16 mouse cellular contexts compared by ENCODE assay signal in the genomic region with DNA sequence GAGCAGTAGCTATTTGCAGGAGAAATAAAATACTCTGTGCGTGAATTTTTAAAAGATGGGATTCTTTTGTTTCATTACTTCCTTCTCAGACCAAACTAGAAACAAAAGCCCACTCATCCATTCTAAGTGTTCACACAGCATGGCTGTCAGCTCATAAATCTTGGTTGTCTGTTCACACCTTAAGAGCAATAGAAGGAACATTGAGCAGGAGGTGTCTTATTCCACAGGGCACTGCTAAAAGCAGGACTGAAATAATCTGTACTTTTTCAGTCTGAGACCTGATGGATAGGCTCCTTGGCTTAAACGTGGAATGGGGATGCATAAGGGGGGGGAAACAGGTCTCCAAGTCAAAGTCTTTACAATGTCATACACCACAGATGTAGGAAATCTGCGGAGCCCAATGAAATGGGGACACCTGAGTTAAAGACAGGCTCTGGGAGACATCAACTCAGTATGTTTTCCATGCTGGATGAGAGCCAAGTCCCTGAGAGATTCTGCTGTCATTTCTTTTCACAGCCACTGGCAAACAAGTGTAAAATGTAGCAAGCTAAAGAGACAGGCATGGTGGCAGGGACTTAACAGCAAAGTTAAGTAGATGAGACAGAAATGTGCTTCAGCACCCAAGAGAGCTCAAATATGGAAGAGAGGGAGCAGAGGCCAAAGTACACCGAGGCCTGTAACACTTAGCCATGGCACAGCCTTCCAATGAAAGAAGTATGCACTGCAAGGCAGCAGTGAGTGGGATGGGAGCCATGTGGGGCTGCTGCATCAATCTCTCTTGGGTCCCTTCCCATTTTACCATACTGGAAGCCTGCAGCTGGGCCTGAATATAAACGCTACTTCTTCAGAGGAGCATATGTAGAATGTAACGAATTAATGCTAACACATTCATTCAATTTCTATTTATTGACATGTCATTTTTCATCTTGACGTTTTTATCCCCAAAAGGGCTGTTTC.
A peak's percentile ranks its signal among the peaks of the same experiment; 100 is the strongest.
DNase-seq lines count a peak whose midpoint lies in the region; ATAC-seq and TF ChIP-seq lines count a peak whose summit lies in the region.
"Had no signal": no experiment of that assay in that cellular context is flagged by ENCODE, and none has a peak within 500 bp of the region (broad histone marks: within the 10 kb centered on the region; RNA-seq: fewer than 3 reads in every experiment).

No protein-coding gene starts in this region.

- H3K4me3 ChIP-seq in intestine, embryonic 14.5 days (ENCODE audit: low read depth, low read length): no peak overlapping the region
- no peak overlapping the region for H3K4me3 ChIP-seq in intestine, postnatal 0 days (ENCODE audit: low read depth, low read length)
- no peak overlapping the region for H3K4me3 ChIP-seq in neural tube, embryonic 14.5 days (ENCODE audit: low read depth, low read length)
- H3K4me3 ChIP-seq in neural tube, embryonic 15.5 days (replicated peaks): no peak overlapping the region
- H3K4me3 ChIP-seq: erythroblast, embryonic 14.5 days; hindbrain, embryonic 15.5 days; midbrain, embryonic 15.5 days; neural tube, embryonic 12.5 days had no signal

- 51% methylated on average over 7 of the region's 7 CpGs for WGBS in intestine, embryonic 14.5 days
- WGBS in intestine, postnatal 0 days: 64% methylated on average over 7 of the region's 7 CpGs
- 53% methylated on average over 7 of the region's 7 CpGs for WGBS in neural tube, embryonic 14.5 days
- 57% methylated on average over 7 of the region's 7 CpGs for WGBS in neural tube, embryonic 15.5 days

- no peak for TF ChIP-seq CTCF in intestine, postnatal 0 days (IDR thresholded peaks at IDR 0.05; ENCODE audit: low read depth)

- H3K27me3 ChIP-seq in intestine, embryonic 14.5 days (replicated peaks; ENCODE audit: control insufficient read depth, insufficient read depth, low read length): no peaks in the 10 kb centered on the region
- no peaks in the 10 kb centered on the region for H3K27me3 ChIP-seq in intestine, postnatal 0 days (replicated peaks; ENCODE audit: control insufficient read depth, insufficient read depth, low read length)
- H3K27me3 ChIP-seq in neural tube, embryonic 14.5 days (ENCODE audit: control insufficient read depth, insufficient read depth, low read length): no peaks in the 10 kb centered on the region
- no peaks in the 10 kb centered on the region for H3K27me3 ChIP-seq in neural tube, embryonic 15.5 days (replicated peaks)
- H3K27me3 ChIP-seq: hindbrain, embryonic 15.5 days; midbrain, embryonic 15.5 days; neural tube, embryonic 12.5 days had no signal

- H3K9me3 ChIP-seq in intestine, embryonic 14.5 days (ENCODE audit: control insufficient read depth, low read length): no peaks in the 10 kb centered on the region
- H3K9me3 ChIP-seq in intestine, postnatal 0 days (ENCODE audit: control insufficient read depth): no peaks in the 10 kb centered on the region
- no peaks in the 10 kb centered on the region for H3K9me3 ChIP-seq in neural tube, embryonic 14.5 days (ENCODE audit: control insufficient read depth, low read length)
- no peaks in the 10 kb centered on the region for H3K9me3 ChIP-seq in neural tube, embryonic 15.5 days (replicated peaks)
- H3K9me3 ChIP-seq: hindbrain, embryonic 15.5 days; midbrain, embryonic 15.5 days; neural tube, embryonic 12.5 days had no signal

- peak; percentile 5 to 10 for DNase-seq in cerebellum, postnatal 14 days
- no peak for DNase-seq in cerebellum, adult 8-10 months
- DNase-seq in intestine, embryonic 14.5 days (ENCODE audit: low spot score): peak; percentile 55
- peak; percentile 4 to 5 for DNase-seq in right cerebral cortex, postnatal 36 days (ENCODE audit: low spot score in 2 of 2)
- DNase-seq in urinary bladder, postnatal 25 days (ENCODE audit: low spot score): no peak
- DNase-seq: adrenal gland, postnatal 14 days; kidney, postnatal 14 days; lung, postnatal 36 days had no signal

- no peak overlapping the region for H3K9ac ChIP-seq in intestine, embryonic 14.5 days (ENCODE audit: low read length)
- H3K9ac ChIP-seq in intestine, postnatal 0 days (ENCODE audit: low read depth, low read length): no peak overlapping the region
- no peak overlapping the region for H3K9ac ChIP-seq in neural tube, embryonic 14.5 days (replicated peaks; ENCODE audit: low read depth, low read length)
- H3K9ac ChIP-seq in neural tube, embryonic 15.5 days (replicated peaks): no peak overlapping the region
- H3K9ac ChIP-seq: hindbrain, embryonic 15.5 days; liver, embryonic 14.5 days; midbrain, embryonic 15.5 days; neural tube, embryonic 12.5 days had no signal

- no peak overlapping the region for H3K4me2 ChIP-seq in intestine, embryonic 14.5 days (ENCODE audit: low read length)
- no peak overlapping the region for H3K4me2 ChIP-seq in intestine, postnatal 0 days (replicated peaks; ENCODE audit: low read depth)
- H3K4me2 ChIP-seq in neural tube, embryonic 14.5 days (ENCODE audit: low read depth, low read length): no peak overlapping the region
- H3K4me2 ChIP-seq in neural tube, embryonic 15.5 days: no peak overlapping the region
- H3K4me2 ChIP-seq: hindbrain, embryonic 15.5 days; midbrain, embryonic 15.5 days; neural tube, embryonic 12.5 days had no signal

- ATAC-seq in intestine, embryonic 14.5 days (replicated peaks; ENCODE audit: low FRiP score, low TSS enrichment, low read depth): no peak
- ATAC-seq in intestine, postnatal 0 days: no peak
- ATAC-seq in neural tube, embryonic 14.5 days (ENCODE audit: low read depth): peak; percentile 24; the same call in 1 of the 2 replicates
- no peak for ATAC-seq in neural tube, embryonic 15.5 days (ENCODE audit: low FRiP score)
- ATAC-seq: midbrain, embryonic 15.5 days had no signal

- H3K27ac ChIP-seq in intestine, embryonic 14.5 days (ENCODE audit: low read depth): no peak overlapping the region
- H3K27ac ChIP-seq in intestine, postnatal 0 days (ENCODE audit: low read depth, low read length): no peak overlapping the region
- H3K27ac ChIP-seq in neural tube, embryonic 14.5 days (ENCODE audit: low read depth, low read length): no peak overlapping the region
- no peak overlapping the region for H3K27ac ChIP-seq in neural tube, embryonic 15.5 days (replicated peaks)
- H3K27ac ChIP-seq: hindbrain, embryonic 15.5 days; liver, embryonic 14.5 days; midbrain, embryonic 15.5 days; neural tube, embryonic 12.5 days had no signal

- H3K36me3 ChIP-seq in intestine, embryonic 14.5 days (ENCODE audit: control insufficient read depth, insufficient read depth, low read length): no peaks in the 10 kb centered on the region
- H3K36me3 ChIP-seq in intestine, postnatal 0 days (ENCODE audit: control insufficient read depth, insufficient read depth): no peaks in the 10 kb centered on the region
- no peaks in the 10 kb centered on the region for H3K36me3 ChIP-seq in neural tube, embryonic 14.5 days (ENCODE audit: control insufficient read depth, insufficient read depth, low read length)
- no peaks in the 10 kb centered on the region for H3K36me3 ChIP-seq in neural tube, embryonic 15.5 days
- H3K36me3 ChIP-seq: hindbrain, embryonic 15.5 days; midbrain, embryonic 15.5 days; neural tube, embryonic 12.5 days had no signal

- no peaks in the 10 kb centered on the region for H3K4me1 ChIP-seq in intestine, embryonic 14.5 days (replicated peaks; ENCODE audit: control insufficient read depth, insufficient read depth, low read length)
- no peaks in the 10 kb centered on the region for H3K4me1 ChIP-seq in intestine, postnatal 0 days (replicated peaks; ENCODE audit: control insufficient read depth, insufficient read depth, low read length)
- no peaks in the 10 kb centered on the region for H3K4me1 ChIP-seq in neural tube, embryonic 14.5 days (ENCODE audit: control insufficient read depth, insufficient read depth, low read length)
- H3K4me1 ChIP-seq in neural tube, embryonic 15.5 days: 0 out of 2 replicates have a peak, but pooled peaks cover 6% of the 10 kb centered on the region
- H3K4me1 ChIP-seq: hindbrain, embryonic 15.5 days; midbrain, embryonic 15.5 days; neural tube, embryonic 12.5 days had no signal

Comparison
In these comparisons a context has a peak if more than half of its experiments do, and no peak if none do; other contexts are left out.
1. DNase-seq: peak in cerebellum, postnatal 14 days (2 of 2), intestine, embryonic 14.5 days (single experiment) and right cerebral cortex, postnatal 36 days (2 of 2); none in cerebellum, adult 8-10 months (single experiment) and urinary bladder, postnatal 25 days (single experiment).